Mouse (Mus musculus) natural killer cell, adult 2 months (primary cell): ENCODE results near the gene Tas2r123.

Experiments
- DNase-seq, 2 experiments: peaks; one replicate each; pipeline ENCODE4 v3.0.0; 2022; ENCODE audit warnings: low spot score in 2 of 2

Gene Tas2r123

DNA sequence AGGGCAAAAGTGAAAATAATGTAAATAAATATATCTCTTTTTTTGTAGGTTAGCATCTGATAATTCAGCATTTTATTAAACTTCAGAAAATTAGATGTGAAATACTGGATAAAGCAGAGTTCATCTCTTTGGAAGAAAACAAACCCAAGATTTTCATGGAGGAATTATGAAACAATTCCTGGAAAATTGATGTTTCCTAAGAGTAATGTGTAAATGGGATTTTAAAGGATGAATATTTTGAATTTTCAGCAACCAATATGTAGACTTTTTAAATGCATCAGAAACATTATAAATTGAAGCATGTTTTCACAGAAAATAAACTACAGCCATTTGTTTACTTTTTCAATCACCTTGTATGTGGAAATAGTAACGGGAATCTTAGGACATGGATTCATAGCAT, at the start of gene Tas2r123:
Gene Tas2r123, plus strand, starts transcription at position 301 of the 400 bp plus-strand sequence.
- no peak for DNase-seq

DNA sequence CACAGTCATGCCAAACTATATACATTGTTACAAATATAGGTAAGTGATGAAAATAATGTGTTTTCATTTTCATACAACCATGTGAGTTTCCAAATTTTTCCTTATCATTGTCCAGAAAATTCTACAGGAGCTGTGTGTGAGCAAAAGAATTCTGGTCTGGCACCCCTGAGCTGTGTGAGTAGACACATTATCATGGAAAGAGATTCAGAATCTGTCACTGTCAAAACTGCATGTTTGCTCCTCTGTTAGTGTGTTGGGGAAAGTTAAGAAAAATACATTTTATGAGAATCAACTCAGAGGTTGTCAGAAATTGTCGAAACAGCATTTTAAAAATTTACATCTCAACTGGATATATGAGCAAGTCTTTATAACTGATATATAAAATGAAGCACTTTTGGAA, 44.4 kb upstream of the Tas2r123 start, which contains the start of gene Tas2r117:
Gene Tas2r117, plus strand, starts transcription at position 301 of the 400 bp plus-strand sequence.
- DNase-seq: no peak

DNA sequence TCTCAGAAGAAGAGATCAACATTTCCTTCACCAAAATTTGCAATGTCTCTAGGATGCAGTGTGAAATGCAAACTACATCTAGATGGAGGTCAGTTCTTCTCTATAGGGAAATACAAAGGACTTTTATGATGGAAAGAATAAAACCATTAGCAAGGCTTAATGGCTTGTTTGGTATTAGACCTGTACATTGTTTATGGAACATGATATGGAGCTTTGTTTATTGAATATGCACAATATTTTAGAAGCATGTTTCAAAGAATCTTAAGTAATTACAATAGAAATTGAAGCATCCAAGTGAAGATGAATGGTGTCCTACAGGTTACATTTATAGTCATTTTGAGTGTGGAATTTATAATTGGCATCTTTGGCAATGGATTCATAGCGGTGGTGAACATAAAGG, 8.2 kb downstream of the Tas2r123 start, which contains the start of gene Tas2r116:
Gene Tas2r116, plus strand, starts transcription at position 301 of the 400 bp plus-strand sequence.
- no peak for DNase-seq

DNA sequence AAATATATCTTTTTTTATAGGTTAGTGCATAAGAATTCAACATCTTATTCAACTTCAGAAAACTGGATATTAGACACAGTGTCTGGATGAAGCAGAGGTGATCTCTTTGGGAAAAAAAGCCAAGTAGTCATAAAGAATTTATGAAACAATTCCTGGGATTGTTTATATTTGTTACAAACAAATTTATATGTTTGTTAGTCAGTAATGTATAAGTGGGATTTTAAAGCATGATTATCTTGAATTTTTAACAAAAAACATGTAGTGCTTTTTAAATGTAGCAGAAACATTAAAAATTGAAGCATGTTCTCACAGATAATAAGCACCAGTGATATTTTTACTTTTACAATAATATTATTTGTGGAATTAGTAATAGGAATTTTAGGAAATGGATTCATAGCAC, 20.8 kb downstream of the Tas2r123 start, which contains the start of gene Tas2r110:
Gene Tas2r110, plus strand, starts transcription at position 301 of the 400 bp plus-strand sequence.
- no peak for DNase-seq

DNA sequence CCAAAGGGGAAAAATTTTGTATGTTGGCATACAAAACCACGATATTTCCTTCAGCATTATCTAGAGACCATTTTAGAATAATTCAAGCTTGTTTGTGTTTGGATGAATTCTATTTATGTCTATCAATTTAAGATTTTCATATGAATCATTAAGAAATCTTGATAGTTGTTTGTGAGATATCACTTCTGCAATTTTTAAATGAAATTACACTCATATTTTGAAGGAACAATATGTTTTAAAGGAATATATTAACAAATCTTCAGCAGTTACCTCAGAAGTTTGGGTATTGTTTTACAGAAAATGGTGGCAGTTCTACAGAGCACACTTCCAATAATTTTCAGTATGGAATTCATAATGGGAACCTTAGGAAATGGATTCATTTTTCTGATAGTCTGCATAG, 45.8 kb downstream of the Tas2r123 start, which contains the start of gene Tas2r113:
Gene Tas2r113, plus strand, starts transcription at position 301 of the 400 bp plus-strand sequence.
- no peak for DNase-seq
